Mouse (Mus musculus) monocyte, adult 5-6 weeks (primary cell): ENCODE data around the gene Slit2. TPM values are rescaled to one million over a fixed set of nuclear protein-coding genes. Genes with fewer than 3 reads are reported as not detected.

Source experiments
- ATAC-seq: fragments of 153-309, 156-312 bp; replicated peaks from 2 replicates; pipeline ENCODE4 v1.8.0; 2017; ENCODE audit warnings: mild to moderate bottlenecking; ENCODE audit not compliant: low TSS enrichment, insufficient number of reproducible peaks, severe bottlenecking, poor library complexity, low FRiP score
- total RNA-seq: library from RNA; stranded (forward); fragments of 200-1000, 200-491, 200-594 nt; gene quantifications from 3 replicates; pipeline ENCODE4 v1.2.3, GENCODE M21; 2017

The Slit2 gene
- total RNA-seq, result 0.53 TPM in 1 of 3 replicates, not detected in the others

GRCm38 (mm10) chr5:47982941-47983701, at the start of gene Slit2:
TSS of gene Slit2 (plus strand) at chr5:47983138.
- no peak for ATAC-seq

- no peak for ATAC-seq
Observed at GRCm38 (mm10) chr5:47938586-47939372, 44.2 kb upstream of the Slit2 start.

- ATAC-seq, result no peak
Observed at GRCm38 (mm10) chr5:47956451-47956850, 26.5 kb upstream of the Slit2 start.

- ATAC-seq, result no peak
Observed at GRCm38 (mm10) chr5:47975795-47976194, 7.1 kb upstream of the Slit2 start.

- ATAC-seq, result no peak
Observed at GRCm38 (mm10) chr5:47979371-47979770, 3.6 kb upstream of the Slit2 start.

- no peak for ATAC-seq
Observed at GRCm38 (mm10) chr5:47980459-47980858, 2.5 kb upstream of the Slit2 start.

GRCm38 (mm10) chr5:47981951-47982350, 987 bp upstream of the Slit2 start:
- no peak for ATAC-seq

GRCm38 (mm10) chr5:47983746-47984583, 1.0 kb downstream of the Slit2 start:
- ATAC-seq, result no peak

- no peak for ATAC-seq
Observed at GRCm38 (mm10) chr5:47984584-47985197, 1.8 kb downstream of the Slit2 start.

- ATAC-seq, result no peak
Observed at GRCm38 (mm10) chr5:47985198-47985631, 2.3 kb downstream of the Slit2 start.

GRCm38 (mm10) chr5:47985901-47986670, 3.1 kb downstream of the Slit2 start:
- ATAC-seq, result no peak

GRCm38 (mm10) chr5:47990926-47991325, 8.0 kb downstream of the Slit2 start:
- ATAC-seq, result no peak

- no peak for ATAC-seq
Observed at GRCm38 (mm10) chr5:48003708-48004415, 20.9 kb downstream of the Slit2 start.

GRCm38 (mm10) chr5:48005533-48005932, 22.6 kb downstream of the Slit2 start:
- ATAC-seq, result no peak

- no peak for ATAC-seq
Observed at GRCm38 (mm10) chr5:48006059-48006458, 23.1 kb downstream of the Slit2 start.

GRCm38 (mm10) chr5:48023441-48023840, 40.5 kb downstream of the Slit2 start:
- ATAC-seq, result no peak

GRCm38 (mm10) chr5:48034875-48035274, 51.9 kb downstream of the Slit2 start:
- no peak for ATAC-seq
